Mouse (Mus musculus): Measurements from ENCODE around the gene Lctl. TPM values are rescaled to one million over a fixed set of nuclear protein-coding genes. Genes with fewer than 3 reads are reported as not detected.
A peak's percentile ranks its signal among the peaks of the same experiment; 100 is the strongest.
"Not testable (repeated sequence)": the region's sequence is repeated elsewhere in the genome, so short reads cannot be mapped to it uniquely, and the experiment has no call there.

Lctl gene
- polyA plus RNA-seq, 1 experiment from 2014 or later = not detected

DNA sequence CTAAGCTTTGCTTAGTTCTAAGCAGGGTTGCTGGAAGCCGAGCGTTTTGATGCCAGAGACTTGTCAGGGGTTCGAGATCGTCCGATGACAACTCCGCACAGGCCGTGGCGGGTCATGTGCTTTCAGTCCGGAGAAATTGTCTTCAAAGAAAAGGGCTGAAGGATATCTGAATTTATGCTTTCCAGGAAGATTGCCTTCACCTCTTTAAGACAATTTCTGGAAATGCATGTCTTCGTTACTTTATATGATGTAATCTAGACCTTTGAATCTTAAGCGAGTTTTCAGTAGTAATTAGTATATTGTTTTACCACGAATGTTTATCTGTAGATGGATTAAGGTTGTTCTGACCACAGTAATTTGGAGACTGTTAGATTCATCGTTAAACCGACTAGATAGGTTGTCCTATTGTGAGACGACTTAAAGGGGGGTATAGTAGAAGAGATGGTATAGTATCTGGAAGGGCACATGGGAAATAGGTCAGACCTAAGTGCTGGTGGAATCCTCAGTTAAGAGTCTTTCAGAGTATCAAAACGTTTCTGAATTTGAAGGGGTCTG lies 56.8 kb downstream of the Lctl start:
- Histone ChIP-seq H3K27me3 (no peaks in the 10 kb centered on the region), H3K4me1 (peaks cover 32% of the 10 kb centered on the region), H3K36me3 (ENCODE audit: poor library complexity, severe bottlenecking) (peaks cover 41% of the 10 kb centered on the region), H3K9ac (peak overlapping the region; percentile 90), H3K27ac (peak overlapping the region; percentile 60; the same call in 1 of the 2 replicates), H3K4me2 (peak overlapping the region; percentile 93), H3K9me3 (replicated peaks) (no peaks in the 10 kb centered on the region), H3K4me3 (peak overlapping the region; percentile 75)
- WGBS = under 1% methylated on average over 16 of the region's 16 CpGs
- ATAC-seq = no peak

DNA sequence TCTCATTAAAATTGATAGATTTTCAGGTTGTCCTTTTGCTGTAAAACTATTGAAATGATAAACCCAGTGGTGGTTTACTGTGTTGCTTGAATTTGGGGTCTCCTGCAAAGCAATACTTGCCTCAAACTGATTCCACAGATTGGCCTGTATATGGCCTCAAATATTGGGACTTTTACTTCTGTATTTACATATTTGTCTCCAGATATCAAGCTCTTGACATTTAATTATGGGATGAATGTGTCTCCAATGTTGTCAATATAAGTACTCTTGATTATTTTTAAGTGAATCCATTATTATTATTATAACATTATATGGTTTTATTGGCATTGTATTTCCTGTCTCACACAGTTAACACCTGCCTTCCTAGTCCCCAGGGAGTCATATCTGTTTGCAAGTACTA lies 57.4 kb downstream of the Lctl start:
- Histone ChIP-seq H3K36me3 (ENCODE audit: poor library complexity, severe bottlenecking) (peaks cover 44% of the 10 kb centered on the region), H3K27me3 (no peaks in the 10 kb centered on the region), H3K27ac (no peak overlapping the region), H3K4me1 (peaks cover 35% of the 10 kb centered on the region), H3K4me2 (peak overlapping the region; percentile 93), H3K9me3 (replicated peaks) (no peaks in the 10 kb centered on the region), H3K4me3 (peak overlapping the region; percentile 75), H3K9ac (peak overlapping the region; percentile 90)
- ATAC-seq = no peak

DNA sequence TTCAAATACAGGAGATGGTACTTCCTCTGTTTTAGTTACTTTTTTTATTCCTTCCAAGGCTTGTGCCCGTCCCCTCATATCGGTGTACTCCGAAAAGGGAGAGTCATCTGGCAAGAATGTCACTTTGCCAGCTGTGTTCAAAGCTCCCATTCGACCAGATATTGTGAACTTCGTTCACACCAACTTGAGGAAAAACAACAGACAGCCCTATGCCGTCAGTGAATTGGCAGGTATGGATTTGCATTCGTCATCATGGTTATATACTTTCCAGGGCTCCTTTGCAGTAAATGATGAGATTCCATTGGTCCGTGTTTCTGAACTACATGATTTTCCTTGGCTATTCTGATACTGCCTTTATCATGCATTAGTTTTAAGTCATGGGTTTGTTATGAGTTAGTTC lies 57.8 kb downstream of the Lctl start:
- Histone ChIP-seq H3K36me3 (ENCODE audit: poor library complexity, severe bottlenecking) (peaks cover 44% of the 10 kb centered on the region), H3K4me3 (peak overlapping the region; percentile 75), H3K4me1 (peaks cover 39% of the 10 kb centered on the region), H3K4me2 (peak overlapping the region; percentile 93), H3K9me3 (replicated peaks) (no peaks in the 10 kb centered on the region), H3K9ac (no peak overlapping the region), H3K27me3 (no peaks in the 10 kb centered on the region), H3K27ac (no peak overlapping the region)
- WGBS = 76% methylated on average over 8 of the region's 8 CpGs
- no peak for ATAC-seq

DNA sequence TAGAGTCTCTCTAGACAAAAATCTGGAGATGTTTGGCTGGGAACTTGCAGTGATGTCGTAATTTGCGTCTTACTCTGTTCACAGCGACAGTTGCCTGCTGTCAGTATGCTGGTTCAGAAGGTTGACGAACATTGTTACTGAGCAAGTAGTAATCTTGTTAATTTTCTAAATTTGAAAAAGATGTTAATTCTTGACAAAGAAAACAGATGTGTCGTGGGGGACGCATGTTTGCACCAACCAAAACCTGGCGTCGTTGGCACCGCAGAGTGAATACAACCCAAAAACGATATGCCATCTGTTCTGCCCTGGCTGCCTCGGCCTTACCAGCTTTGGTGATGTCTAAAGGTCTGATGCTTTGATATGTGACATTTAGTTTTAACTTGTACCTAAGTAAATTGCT lies 58.4 kb downstream of the Lctl start:
- H3K36me3 ChIP-seq (ENCODE audit: poor library complexity, severe bottlenecking) = peaks cover 46% of the 10 kb centered on the region
- H3K4me2 ChIP-seq = 0 out of 2 replicates have a peak overlapping the region, but pooled peaks have one; percentile 93
- ATAC-seq = no peak
- H3K27me3 ChIP-seq = no peaks in the 10 kb centered on the region
- H3K9ac ChIP-seq = no peak overlapping the region
- WGBS = 78% methylated on average over 11 of the region's 11 CpGs
- H3K9me3 ChIP-seq (replicated peaks) = no peaks in the 10 kb centered on the region
- no peak overlapping the region for H3K27ac ChIP-seq
- peaks cover 44% of the 10 kb centered on the region for H3K4me1 ChIP-seq
- no peak overlapping the region for H3K4me3 ChIP-seq

DNA sequence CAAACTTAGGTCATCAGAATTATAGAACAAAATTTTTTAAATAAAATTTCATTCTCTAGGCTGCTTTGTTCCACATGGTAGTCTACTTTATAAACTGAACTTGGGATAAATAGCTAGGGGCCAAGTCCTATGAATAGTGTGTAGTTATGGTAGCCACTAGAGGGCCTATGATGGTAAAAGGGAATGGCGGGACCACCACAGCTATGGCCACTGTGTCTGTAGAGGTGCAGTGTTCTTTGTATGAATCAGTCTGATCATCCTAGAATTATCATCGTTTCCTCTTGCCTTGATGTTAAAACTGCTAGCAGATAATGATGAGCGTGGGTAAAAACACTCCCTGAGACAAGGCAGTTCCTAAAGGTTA lies 61.6 kb downstream of the Lctl start:
- Histone ChIP-seq H3K4me1 (peaks cover 29% of the 10 kb centered on the region), H3K36me3 (ENCODE audit: poor library complexity, severe bottlenecking) (peaks cover 75% of the 10 kb centered on the region), H3K9me3 (replicated peaks) (no peaks in the 10 kb centered on the region), H3K27ac (peak overlapping the region; percentile 82), H3K4me3 (peak overlapping the region; percentile 67), H3K4me2 (peak overlapping the region; percentile 66), H3K27me3 (no peaks in the 10 kb centered on the region), H3K9ac (peak overlapping the region; percentile 78)
- WGBS = 39% methylated on average over 3 of the region's 3 CpGs
- ATAC-seq = peak; percentile 61

DNA sequence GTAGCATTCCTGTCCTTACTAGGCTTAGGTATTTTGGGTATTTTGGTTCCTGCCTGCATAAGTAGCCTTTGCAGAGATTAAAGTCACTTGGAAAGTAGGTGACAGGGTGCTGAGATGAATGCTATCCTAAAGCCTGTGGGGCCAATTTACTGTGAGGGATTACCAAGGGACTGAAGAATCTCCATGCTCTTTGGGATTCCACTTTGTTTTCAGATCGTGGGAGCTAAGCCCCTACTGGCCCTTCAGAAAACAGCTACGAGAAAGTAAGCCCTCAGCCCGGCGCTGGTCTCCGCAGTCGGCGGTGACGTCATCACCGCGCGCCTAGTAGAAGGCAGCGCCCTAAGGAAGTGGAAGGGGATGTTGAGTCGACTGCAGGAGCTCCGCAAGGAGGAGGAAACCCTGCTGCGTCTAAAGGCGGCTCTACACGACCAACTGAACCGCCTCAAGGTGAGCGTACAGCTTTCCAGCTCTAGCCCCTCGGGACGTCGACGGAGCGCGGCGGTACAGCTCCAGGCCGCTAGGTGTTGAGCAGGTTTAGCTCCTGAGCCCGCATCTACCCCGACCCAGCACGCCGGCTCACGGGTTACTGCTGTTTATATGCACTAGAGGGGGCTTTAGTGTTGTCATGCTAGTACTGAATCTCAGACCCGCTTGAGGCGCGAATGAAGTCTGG lies 62.2 kb downstream of the Lctl start, which contains the start of gene Snapc5:
Gene Snapc5 (plus strand): TSS at position 301 of the 673 bp plus-strand sequence.
- WGBS = under 1% methylated on average over 35 of the region's 35 CpGs
- H3K36me3 ChIP-seq (ENCODE audit: poor library complexity, severe bottlenecking) = peaks cover 77% of the 10 kb centered on the region

DNA sequence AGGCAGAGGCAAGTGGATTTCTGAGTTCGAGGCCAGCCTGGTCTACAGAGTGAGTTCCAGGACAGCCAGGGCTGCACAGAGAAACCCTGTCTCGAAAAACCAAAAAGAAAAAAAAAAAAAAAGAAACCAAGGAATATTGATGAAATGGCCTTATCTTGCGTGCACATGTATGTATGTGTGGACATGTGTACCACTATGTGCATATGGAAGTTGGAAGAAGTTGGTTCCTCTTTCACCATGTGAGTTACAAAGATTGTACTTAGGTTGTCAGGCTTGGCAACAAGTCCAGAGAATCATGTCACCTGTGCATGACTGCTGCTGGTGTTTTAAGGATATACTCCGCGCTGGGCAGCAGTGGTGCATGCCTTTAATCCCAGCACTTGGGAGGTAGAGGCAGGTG lies 66.3 kb downstream of the Lctl start:
- ATAC-seq; H3K27ac ChIP-seq; H3K27me3 ChIP-seq; H3K9me3 ChIP-seq (replicated peaks); H3K9ac ChIP-seq; H3K4me3 ChIP-seq; H3K4me2 ChIP-seq: not testable (repeated sequence)
- peaks cover 14% of the 10 kb centered on the region for H3K4me1 ChIP-seq
- 96% methylated on average over 5 of the region's 5 CpGs for WGBS
- H3K36me3 ChIP-seq (ENCODE audit: poor library complexity, severe bottlenecking) = peaks cover 68% of the 10 kb centered on the region

More for the DNA sequence above, 62.2 kb downstream of the Lctl start, which contains the start of gene Snapc5:
- Histone ChIP-seq H3K9ac (peak within 1 kb of the TSS; percentile 78), H3K4me3 (peak within 1 kb of the TSS; percentile 67), H3K4me2 (peak within 1 kb of the TSS; percentile 66), H3K27me3 (no peaks in the 10 kb centered on the region), H3K9me3 (replicated peaks) (no peaks in the 10 kb centered on the region), H3K27ac (peak within 1 kb of the TSS; percentile 82), H3K4me1 (peaks cover 26% of the 10 kb centered on the region)
- ATAC-seq = peak; percentile 96

DNA sequence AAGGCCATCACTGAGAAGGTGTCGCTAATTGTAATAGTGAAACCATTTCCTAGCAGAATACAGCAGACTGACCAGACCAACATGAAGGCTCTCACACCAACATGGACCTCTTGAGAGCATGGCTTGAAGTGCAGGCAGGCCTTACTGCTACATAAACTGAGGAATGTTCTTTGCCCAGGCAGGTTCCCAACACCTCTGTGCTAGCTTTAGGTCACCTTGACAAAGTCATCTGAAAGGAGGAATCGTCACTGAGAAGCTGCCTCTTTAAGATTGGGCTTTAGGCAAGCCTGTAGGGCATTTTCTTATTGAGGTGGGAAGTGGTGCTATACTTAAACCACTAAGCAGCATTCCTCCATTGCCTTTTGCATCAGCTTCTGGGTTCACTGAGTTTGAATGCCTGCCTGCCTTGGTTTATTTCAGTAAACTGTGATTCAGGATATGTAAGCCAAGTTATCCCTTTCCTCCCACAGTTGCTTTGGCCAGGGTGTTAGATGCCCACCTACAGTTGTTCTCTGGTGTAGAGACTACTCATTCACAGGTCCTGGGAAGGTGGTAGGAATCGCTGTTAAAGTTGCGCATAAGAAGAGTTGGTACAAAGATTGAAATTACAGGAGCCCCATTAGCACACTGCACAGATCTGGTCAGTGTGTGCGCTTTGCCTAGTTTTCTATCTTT lies 67.4 kb downstream of the Lctl start:
- Histone ChIP-seq H3K4me1 (peaks cover 9% of the 10 kb centered on the region), H3K9ac (no peak overlapping the region), H3K36me3 (ENCODE audit: poor library complexity, severe bottlenecking) (peaks cover 70% of the 10 kb centered on the region), H3K27ac (no peak overlapping the region), H3K4me2 (no peak overlapping the region), H3K4me3 (no peak overlapping the region), H3K9me3 (replicated peaks) (no peaks in the 10 kb centered on the region), H3K27me3 (no peaks in the 10 kb centered on the region)
- WGBS = 97% methylated on average over 5 of the region's 5 CpGs
- ATAC-seq = no peak

Other genes with a start within 250 kb of the Lctl start
- gene Smad6, start 95.1 kb upstream of the Lctl start, polyA plus RNA-seq (2015; fragmentation: Nextera tagmentation; extraction: Ambion mirVana) = 1.6 and 1.7 TPM in 2 replicates
- 16.7 and 20.6 TPM in 2 replicates for gene Zwilch, start 56.0 kb downstream of the Lctl start, polyA plus RNA-seq (2015; fragmentation: Nextera tagmentation; extraction: Ambion mirVana)
- gene Rpl4, start 56.2 kb downstream of the Lctl start, polyA plus RNA-seq (2015; fragmentation: Nextera tagmentation; extraction: Ambion mirVana) = 801 and 817 TPM in 2 replicates
- gene Snapc5, start 62.1 kb downstream of the Lctl start, polyA plus RNA-seq (2015; fragmentation: Nextera tagmentation; extraction: Ambion mirVana) = 42.2 and 45.9 TPM in 2 replicates
- gene Uchl4, start 118.1 kb downstream of the Lctl start, polyA plus RNA-seq (2015; fragmentation: Nextera tagmentation; extraction: Ambion mirVana) = 2.4 and 2.8 TPM in 2 replicates
- gene Map2k1, start 136.5 kb downstream of the Lctl start, polyA plus RNA-seq (2015; fragmentation: Nextera tagmentation; extraction: Ambion mirVana) = 40.3 and 42.6 TPM in 2 replicates
- gene Tipin, start 164.4 kb downstream of the Lctl start, polyA plus RNA-seq (2015; fragmentation: Nextera tagmentation; extraction: Ambion mirVana) = 243 and 245 TPM in 2 replicates
- 19.4 and 21.7 TPM in 2 replicates for gene Dis3l, start 224.1 kb downstream of the Lctl start, polyA plus RNA-seq (2015; fragmentation: Nextera tagmentation; extraction: Ambion mirVana)

Data from forebrain, embryonic 13.5 days (tissue).